In the genomic region with DNA sequence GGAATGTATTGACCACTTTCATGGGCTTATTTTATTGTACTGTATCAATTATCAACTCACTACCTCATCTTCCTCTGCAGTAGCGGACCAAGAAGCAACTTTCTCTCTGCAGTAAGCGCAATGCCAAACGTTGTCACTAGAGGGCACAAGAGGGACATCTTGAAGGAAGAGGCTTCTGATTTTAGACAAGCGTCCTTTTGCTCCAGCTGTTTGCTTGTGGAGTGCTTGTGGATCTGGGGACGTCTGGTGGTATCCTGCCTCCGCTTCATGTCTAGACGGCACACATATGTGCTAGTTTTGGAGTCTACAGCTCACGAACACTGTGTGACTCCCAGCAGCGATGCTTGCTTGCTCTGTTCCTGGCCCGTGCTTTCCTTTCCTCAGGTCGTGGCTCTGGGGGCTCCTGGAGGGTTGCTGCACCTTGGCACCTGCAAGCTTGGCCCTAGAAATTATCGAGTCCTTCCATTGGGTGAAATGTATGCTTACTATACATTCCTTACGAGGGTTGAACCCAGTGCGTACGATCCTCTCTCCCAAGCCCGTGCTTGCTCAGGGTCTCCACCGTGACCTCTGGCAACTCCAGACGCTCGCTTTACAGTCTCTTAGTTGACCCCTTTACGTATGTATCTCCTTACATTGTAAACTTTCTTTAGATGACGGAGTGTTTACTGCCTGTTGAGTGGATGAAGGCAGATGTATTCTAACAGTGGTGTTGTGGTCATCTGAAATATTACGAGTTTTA, we compare ENCODE assay signal across 8 mouse cellular contexts.
DNase-seq lines count a peak whose midpoint lies in the region; ATAC-seq and TF ChIP-seq lines count a peak whose summit lies in the region.

No protein-coding gene starts in this region.

- H3K36me3 ChIP-seq in embryonic facial prominence, embryonic 14.5 days (ENCODE audit: control insufficient read depth, insufficient read depth, low read length) = no peaks in the 10 kb centered on the region
- no peaks in the 10 kb centered on the region for H3K36me3 ChIP-seq in kidney, embryonic 16.5 days (ENCODE audit: insufficient read depth, low read length)
- no peaks in the 10 kb centered on the region for H3K36me3 ChIP-seq in liver, adult 2 months (ENCODE audit: control insufficient read depth, insufficient read depth, low read length)
- H3K36me3 ChIP-seq in stomach, embryonic 15.5 days = no peaks in the 10 kb centered on the region

- H3K4me1 ChIP-seq in bone marrow, adult 2 months (ENCODE audit: control insufficient read depth, insufficient read depth, low read length) = no peaks in the 10 kb centered on the region
- no peaks in the 10 kb centered on the region for H3K4me1 ChIP-seq in embryonic facial prominence, embryonic 14.5 days (ENCODE audit: control insufficient read depth, insufficient read depth, low read length)
- peaks cover 3% of the 10 kb centered on the region; the same call in 1 of the 2 replicates for H3K4me1 ChIP-seq in kidney, embryonic 16.5 days (ENCODE audit: insufficient read depth, low read length)
- H3K4me1 ChIP-seq in liver, adult 2 months (ENCODE audit: control insufficient read depth, insufficient read depth, low read length) = no peaks in the 10 kb centered on the region
- H3K4me1 ChIP-seq in stomach, embryonic 15.5 days = no peaks in the 10 kb centered on the region

- H3K4me3 ChIP-seq in bone marrow, adult 2 months (replicated peaks; ENCODE audit: control insufficient read depth, low read depth, low read length) = no peak overlapping the region
- H3K4me3 ChIP-seq in embryonic facial prominence, embryonic 14.5 days (ENCODE audit: low read depth, low read length) = no peak overlapping the region
- no peak overlapping the region for H3K4me3 ChIP-seq in kidney, embryonic 16.5 days (ENCODE audit: low read length)
- H3K4me3 ChIP-seq in liver, adult 2 months (ENCODE audit: insufficient read depth, low read depth, low read length) = no peak overlapping the region
- no peak overlapping the region for H3K4me3 ChIP-seq in stomach, embryonic 15.5 days (replicated peaks)

- H3K27me3 ChIP-seq in embryonic facial prominence, embryonic 14.5 days (replicated peaks; ENCODE audit: control insufficient read depth, insufficient read depth, low read length) = no peaks in the 10 kb centered on the region
- no peaks in the 10 kb centered on the region for H3K27me3 ChIP-seq in kidney, embryonic 16.5 days (ENCODE audit: insufficient read depth, low read length)
- no peaks in the 10 kb centered on the region for H3K27me3 ChIP-seq in liver, adult 2 months (ENCODE audit: control insufficient read depth, insufficient read depth, low read length)
- no peaks in the 10 kb centered on the region for H3K27me3 ChIP-seq in stomach, embryonic 15.5 days (replicated peaks)

- peak; percentile 60; the same call in 1 of the 2 replicates for ATAC-seq in embryonic facial prominence, embryonic 14.5 days (ENCODE audit: low read depth)
- ATAC-seq in kidney, embryonic 16.5 days (ENCODE audit: low FRiP score, low TSS enrichment) = peak; percentile 51
- ATAC-seq in stomach, embryonic 15.5 days (ENCODE audit: insufficient read depth, low FRiP score, low read depth) = no peak

- no peak for TF ChIP-seq POLR2A in bone marrow, adult 2 months (IDR thresholded peaks at IDR 0.05; ENCODE audit: borderline replicate concordance, control insufficient read depth, low read depth, low read length)
- no peak for TF ChIP-seq POLR2A in liver, adult 2 months (IDR thresholded peaks at IDR 0.05; ENCODE audit: extremely low read depth, insufficient read depth, low read length)

- H3K4me2 ChIP-seq in embryonic facial prominence, embryonic 14.5 days (ENCODE audit: low read depth, low read length) = no peak overlapping the region
- peak overlapping the region; percentile 32; the same call in 1 of the 2 replicates for H3K4me2 ChIP-seq in kidney, embryonic 16.5 days (replicated peaks; ENCODE audit: low read depth, low read length)
- H3K4me2 ChIP-seq in stomach, embryonic 15.5 days = 0 out of 2 replicates have a peak overlapping the region, but pooled peaks have one; percentile 23

- no peaks in the 10 kb centered on the region for H3K79me2 ChIP-seq in liver, adult 2 months (ENCODE audit: control insufficient read depth, insufficient read depth, low read length)

- no peak overlapping the region for H3K9ac ChIP-seq in embryonic facial prominence, embryonic 14.5 days (ENCODE audit: low read depth, low read length)
- H3K9ac ChIP-seq in kidney, embryonic 16.5 days (replicated peaks; ENCODE audit: low read length) = no peak overlapping the region
- no peak overlapping the region for H3K9ac ChIP-seq in liver, adult 2 months (ENCODE audit: low read depth, low read length)
- no peak overlapping the region for H3K9ac ChIP-seq in stomach, embryonic 15.5 days

- DNase-seq in CD4-positive, CD25-positive, alpha-beta regulatory T cell, adult 2 months (ENCODE audit: low read depth, low spot score) = peak; percentile 86
- DNase-seq in embryonic facial prominence, embryonic 14.5 days (ENCODE audit: low spot score) = peak; percentile 93
- peak; percentile 77 for DNase-seq in heart, adult 8-10 months (ENCODE audit: low spot score)
- peak; percentile 69 for DNase-seq in liver, adult 2 months (ENCODE audit: extremely low read depth, low read depth, low spot score)
- DNase-seq in neural tube, embryonic 10.5 days (ENCODE audit: extremely low spot score, low spot score) = peak; percentile 90

- WGBS in bone marrow, adult 2 months = 61% methylated on average over 22 of the region's 22 CpGs
- WGBS in embryonic facial prominence, embryonic 14.5 days = 55% methylated on average over 22 of the region's 22 CpGs
- 51% methylated on average over 22 of the region's 22 CpGs for WGBS in kidney, embryonic 16.5 days
- WGBS in liver, adult 2 months = 60% methylated on average over 22 of the region's 22 CpGs
- 51% methylated on average over 22 of the region's 22 CpGs for WGBS in stomach, embryonic 15.5 days

- no peaks in the 10 kb centered on the region for H3K9me3 ChIP-seq in embryonic facial prominence, embryonic 14.5 days (ENCODE audit: control insufficient read depth, low read length)
- H3K9me3 ChIP-seq in kidney, embryonic 16.5 days (ENCODE audit: low read length) = no peaks in the 10 kb centered on the region
- H3K9me3 ChIP-seq in stomach, embryonic 15.5 days = no peaks in the 10 kb centered on the region

- peak; percentile 60 for TF ChIP-seq CTCF in bone marrow, adult 2 months (IDR thresholded peaks at IDR 0.05; ENCODE audit: control insufficient read depth, insufficient read depth, low read length)
- peak; percentile 68 for TF ChIP-seq CTCF in liver, adult 2 months (IDR thresholded peaks at IDR 0.05; ENCODE audit: low read depth, low read length)

- no peak overlapping the region for H3K27ac ChIP-seq in bone marrow, adult 2 months (ENCODE audit: control insufficient read depth, insufficient read depth, low read depth, low read length, poor library complexity)
- H3K27ac ChIP-seq in embryonic facial prominence, embryonic 14.5 days (replicated peaks; ENCODE audit: low read depth, low read length) = no peak overlapping the region
- no peak overlapping the region for H3K27ac ChIP-seq in kidney, embryonic 16.5 days (ENCODE audit: low read length)
- H3K27ac ChIP-seq in liver, adult 2 months (replicated peaks; ENCODE audit: insufficient read depth, low read depth, low read length) = no peak overlapping the region
- no peak overlapping the region for H3K27ac ChIP-seq in stomach, embryonic 15.5 days
